Mouse (Mus musculus) myocyte (in vitro differentiated cells): ENCODE data around the gene Eda.

Experiments used
- E2F4 ChIP-seq: IDR thresholded peaks from one replicate; pipeline ENCODE4 v1.6.1; 2011; ENCODE audit warnings: mild to moderate bottlenecking, control low read depth, moderate library complexity; ENCODE audit not compliant: insufficient read depth
- MAX ChIP-seq: IDR thresholded peaks from one replicate; pipeline ENCODE4 v1.6.1; 2011; ENCODE audit warnings: low read depth, mild to moderate bottlenecking, control low read depth
- MYOD1 ChIP-seq, 3 experiments: IDR thresholded peaks; one replicate each; pipeline ENCODE4 v1.6.1; 2011; ENCODE audit warnings: control low read depth in 2 of 3, low read depth in 2 of 3, mild to moderate bottlenecking in 2 of 3, moderate library complexity in 1 of 3; ENCODE audit not compliant: insufficient read length in 2 of 3, control insufficient read depth in 1 of 3
- MYOG ChIP-seq, 3 experiments: IDR thresholded peaks; one replicate each; pipeline ENCODE4 v1.6.1; 2011; ENCODE audit warnings: control low read depth in 2 of 3, low read depth in 2 of 3, mild to moderate bottlenecking in 2 of 3; ENCODE audit not compliant: insufficient read length in 2 of 3, control insufficient read depth in 1 of 3, insufficient read depth in 1 of 3
- POLR2A ChIP-seq: IDR thresholded peaks from one replicate; pipeline ENCODE4 v1.6.1; 2011; ENCODE audit warnings: low read depth, mild to moderate bottlenecking, control low read depth, moderate library complexity; ENCODE audit not compliant: insufficient read length
- POLR2AphosphoS2 ChIP-seq: IDR thresholded peaks from one replicate; pipeline ENCODE4 v1.6.1; 2011; ENCODE audit warnings: low read depth, control low read depth; ENCODE audit not compliant: insufficient read length
- TCF12 ChIP-seq: IDR thresholded peaks from one replicate; pipeline ENCODE4 v1.6.1; 2011; ENCODE audit warnings: mild to moderate bottlenecking, control low read depth; ENCODE audit not compliant: poor library complexity, insufficient read depth, severe bottlenecking
- TCF3 ChIP-seq: IDR thresholded peaks from one replicate; pipeline ENCODE4 v1.6.1; 2011; ENCODE audit warnings: low read depth, control low read depth; ENCODE audit not compliant: insufficient read length
- USF1 ChIP-seq: IDR thresholded peaks from one replicate; pipeline ENCODE4 v1.6.1; 2011; ENCODE audit warnings: low read depth, mild to moderate bottlenecking, control low read depth, moderate library complexity

GRCm38 (mm10) chrX:100395026-100395425 lies 419.6 kb downstream of the Eda start:
- TF ChIP-seq POLR2AphosphoS2 (no peak), USF1 (no peak), POLR2A (no peak), MYOD1 (IDR thresholded peaks at IDR 0.05; ENCODE audit: control insufficient read depth in 1 of 3, insufficient read length in 2 of 3, low read depth in 2 of 3) (no peak), TCF3 (no peak), E2F4 (no peak), MAX (no peak), MYOG (IDR thresholded peaks at IDR 0.05; ENCODE audit: control insufficient read depth in 1 of 3, insufficient read depth in 1 of 3, insufficient read length in 2 of 3, low read depth in 2 of 3) (no peak), TCF12 (no peak)
